Mouse (Mus musculus) spleen, embryonic (tissue): ENCODE measurements at regions not wholly inside any gene's neighbourhood (a gene's known extent, or its start where the extent isn't known, plus 50 kb on each side); places are given as distances from the start of the nearest gene placed in this dataset.

ENCODE experiments used
- CTCF ChIA-PET: fragments of 350-600 bp; sonication (Branson Sonifier 250); formaldehyde crosslinking; loops from one replicate; lab custom pipeline; 2022; lab: Charles Lee

DNA sequence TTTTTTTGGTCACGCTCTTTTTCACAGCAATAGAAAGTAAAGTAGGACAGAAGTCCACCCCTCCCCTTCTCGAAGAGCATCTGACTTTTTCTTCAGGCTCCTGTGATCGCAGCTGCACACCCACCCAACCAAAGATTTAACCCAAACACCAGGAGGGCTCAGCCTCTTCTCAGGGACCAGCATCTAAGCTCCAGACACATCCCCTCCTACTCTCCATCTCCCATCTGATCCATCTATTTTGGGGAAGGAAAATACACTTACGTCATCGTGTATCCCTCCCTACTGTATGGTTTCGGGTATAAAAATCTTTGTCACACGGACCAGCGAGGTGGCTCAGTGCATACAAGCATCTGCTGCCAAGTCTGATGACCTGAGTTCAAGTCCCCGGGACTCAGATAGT, 284.3 kb downstream of the 3100002H09Rik start:
- CTCF ChIA-PET, result no interaction called here

DNA sequence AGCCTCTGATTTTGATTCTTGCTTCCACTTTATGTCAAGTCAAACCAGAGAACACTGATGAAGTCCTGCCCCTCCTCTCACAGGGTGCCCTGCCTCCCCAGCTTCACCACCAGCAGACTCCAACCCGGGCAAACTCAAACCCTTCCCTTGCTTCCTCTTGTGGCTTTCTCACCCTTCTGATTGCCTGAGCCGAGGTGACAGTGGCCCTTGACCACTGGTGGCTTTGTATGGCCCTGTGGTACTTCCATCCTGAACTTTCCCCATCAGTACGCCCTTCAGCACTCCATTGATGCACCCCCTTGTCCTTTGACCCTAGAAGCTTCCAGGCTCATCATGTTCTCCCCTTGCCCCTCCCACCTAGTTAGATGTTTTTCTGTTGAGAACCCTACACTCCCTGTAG, 287.0 kb downstream of the 3100002H09Rik start:
- CTCF ChIA-PET, result no interaction called here

DNA sequence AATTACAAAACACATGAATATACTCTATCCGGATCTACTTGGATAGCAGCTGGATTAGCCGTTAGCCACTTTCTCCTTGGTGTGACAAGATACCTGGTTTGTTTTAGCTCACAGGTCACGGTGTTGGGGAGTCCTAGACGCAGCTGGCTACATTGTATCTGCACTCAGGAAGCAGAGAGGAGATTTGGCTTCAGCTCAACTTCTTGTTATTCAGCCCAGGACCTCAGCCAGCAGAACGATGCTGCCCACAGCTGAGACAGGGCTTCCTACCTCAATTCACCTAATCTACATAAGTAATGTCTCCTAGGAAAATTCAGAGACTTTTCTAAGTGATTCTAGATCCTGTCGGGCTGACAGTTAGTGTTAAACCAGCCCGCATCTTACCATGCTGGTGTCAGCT, 289.4 kb downstream of the 3100002H09Rik start:
- CTCF ChIA-PET, result no interaction called here

DNA sequence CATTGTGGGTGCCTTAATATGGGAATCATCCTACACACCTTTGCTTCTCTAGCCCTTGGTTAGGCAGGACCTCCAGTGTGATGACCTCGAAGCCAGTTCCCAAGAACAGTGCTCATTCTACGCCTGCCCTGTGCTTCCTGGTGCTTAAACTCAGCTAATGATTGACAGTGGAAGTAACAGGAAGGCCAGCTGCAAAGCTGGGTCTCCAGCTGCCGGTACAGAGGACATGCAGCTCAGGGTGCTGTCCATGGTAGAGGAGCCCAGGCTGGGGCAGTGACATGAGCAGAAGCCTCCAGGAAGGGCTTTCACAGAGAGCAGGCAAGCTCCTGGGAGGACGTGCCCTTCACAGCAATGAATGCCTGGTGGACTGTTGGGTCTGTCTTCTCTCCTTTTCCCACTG, 293.6 kb downstream of the 3100002H09Rik start:
- CTCF ChIA-PET, result no interaction called here

DNA sequence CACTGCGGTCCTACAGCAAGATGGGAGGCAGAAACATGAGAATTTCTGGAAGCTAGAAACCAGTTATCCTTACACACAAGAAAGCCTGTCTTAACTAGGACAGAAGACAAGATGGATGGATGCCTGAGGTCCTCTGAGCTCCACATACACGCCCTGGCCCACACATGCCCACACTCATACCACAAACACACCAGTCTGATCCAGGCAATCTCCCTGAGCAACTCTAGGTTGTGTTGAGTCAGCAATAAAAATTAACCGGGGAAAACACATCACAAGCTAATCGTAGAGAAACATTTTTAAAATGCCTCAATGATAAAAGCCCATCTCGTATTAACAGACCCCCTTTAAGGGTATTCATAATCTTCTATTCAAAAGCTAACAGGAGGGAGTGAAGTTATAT, 298.9 kb downstream of the 3100002H09Rik start:
- CTCF ChIA-PET, result no interaction called here

DNA sequence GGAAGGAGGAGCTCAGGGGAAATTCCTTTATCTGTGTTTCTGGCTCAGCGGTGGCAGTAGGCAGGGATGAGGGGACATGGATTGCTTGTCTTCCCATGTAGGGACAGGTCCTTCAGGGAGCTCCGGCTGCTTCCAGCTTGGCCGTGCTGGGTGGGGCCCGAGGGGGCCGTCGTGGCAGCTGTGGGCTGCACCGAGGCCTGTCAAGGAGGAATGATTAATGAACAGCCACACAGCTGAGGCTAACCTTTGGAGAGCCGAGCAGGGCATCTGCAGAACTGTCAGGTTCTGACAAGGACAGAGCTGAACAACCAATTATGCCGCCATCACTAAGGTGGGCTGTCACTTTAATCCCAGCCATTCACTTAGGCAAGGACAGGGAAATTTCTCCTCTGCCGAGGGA, 300.0 kb downstream of the 3100002H09Rik start:
- CTCF ChIA-PET, result no interaction called here

DNA sequence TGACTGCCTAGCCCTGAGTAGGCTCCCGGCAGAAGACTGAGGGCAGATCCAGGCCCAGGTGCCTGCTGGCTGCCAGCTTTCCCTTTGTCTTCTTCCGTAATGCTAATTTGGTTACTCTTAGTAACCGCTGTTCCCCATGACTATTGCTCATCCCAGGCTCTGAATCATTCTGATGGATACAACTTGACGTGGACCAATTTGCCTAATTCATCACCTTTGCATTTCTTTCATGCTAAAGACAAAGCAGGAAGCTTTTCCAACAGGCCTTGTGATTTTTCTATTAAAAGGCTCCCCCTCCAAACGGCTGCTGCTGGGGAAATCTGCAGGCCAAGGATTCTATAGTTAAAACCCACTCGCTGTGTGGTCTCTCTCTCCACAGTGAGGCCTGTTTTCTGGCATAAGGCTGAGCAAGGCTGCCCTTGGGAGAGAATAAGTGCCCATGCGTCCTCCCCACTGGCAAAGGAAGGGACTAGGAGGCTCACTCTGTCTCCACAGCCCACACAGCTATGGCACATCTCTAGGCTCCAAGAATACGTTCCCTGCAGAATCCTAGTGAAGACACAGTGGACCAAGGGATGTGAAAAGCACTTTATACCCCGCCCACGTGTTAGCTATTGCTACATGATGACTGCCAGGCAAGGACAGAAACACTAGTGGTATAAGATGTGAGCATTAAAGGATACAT, 304.6 kb downstream of the 3100002H09Rik start:
- CTCF ChIA-PET, result no interaction called here

DNA sequence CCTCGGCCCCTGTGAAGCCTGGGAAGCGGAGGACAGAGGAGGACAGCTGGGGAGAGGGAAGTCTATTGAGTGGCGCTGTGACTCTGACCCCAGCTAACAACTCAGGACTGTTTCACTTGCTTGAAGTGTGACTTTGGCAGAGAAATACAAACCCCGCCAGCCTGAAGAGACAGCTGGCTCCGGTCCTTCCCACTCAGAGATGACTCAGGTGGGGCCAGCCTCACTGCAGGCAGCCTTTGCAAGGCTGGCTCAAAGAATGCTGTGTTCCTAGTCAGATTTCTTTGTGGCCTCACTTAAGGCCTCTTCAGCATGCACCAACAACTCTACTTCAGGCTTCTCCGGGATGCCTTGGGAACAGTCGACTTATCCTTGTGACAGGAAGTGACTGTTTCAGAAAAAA, 307.7 kb downstream of the 3100002H09Rik start:
- CTCF ChIA-PET, result no interaction called here

DNA sequence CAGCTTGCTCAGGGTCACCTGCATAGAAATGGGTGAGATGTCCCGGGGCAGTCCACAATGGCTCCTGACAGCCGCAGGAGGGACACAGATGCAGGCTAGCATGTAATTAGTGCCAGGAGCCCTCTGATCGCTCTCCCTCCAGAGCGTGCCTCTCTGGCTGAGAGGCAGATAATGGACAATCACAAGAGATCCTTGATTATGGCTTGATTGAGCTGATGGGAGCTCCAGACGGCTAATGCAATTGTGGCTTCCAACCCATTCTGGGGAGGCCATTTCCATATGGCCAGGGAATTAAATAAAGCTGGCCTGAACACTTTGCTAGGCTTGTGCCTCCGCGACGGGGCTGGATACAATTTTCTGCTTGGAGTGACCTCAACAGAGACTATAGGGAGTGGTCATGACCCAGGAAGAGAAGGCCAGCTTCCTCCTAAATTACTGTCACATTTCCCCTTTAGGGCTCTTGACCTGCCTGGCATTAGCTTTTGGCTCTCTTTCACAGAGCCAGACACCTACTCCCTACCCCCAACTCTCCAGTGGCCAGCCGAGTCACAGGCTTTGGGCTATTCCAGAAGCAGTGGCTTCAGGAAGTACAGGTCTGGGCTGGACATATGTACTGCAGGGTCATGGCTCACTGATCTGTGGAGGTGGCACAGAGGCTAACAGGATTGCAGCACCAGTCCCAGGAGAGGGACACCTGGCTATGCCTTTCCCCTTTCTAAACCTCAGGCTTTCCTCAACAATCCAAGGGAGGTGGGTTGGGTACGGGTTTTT, 311.8 kb downstream of the 3100002H09Rik start:
- CTCF ChIA-PET, result no interaction called here

DNA sequence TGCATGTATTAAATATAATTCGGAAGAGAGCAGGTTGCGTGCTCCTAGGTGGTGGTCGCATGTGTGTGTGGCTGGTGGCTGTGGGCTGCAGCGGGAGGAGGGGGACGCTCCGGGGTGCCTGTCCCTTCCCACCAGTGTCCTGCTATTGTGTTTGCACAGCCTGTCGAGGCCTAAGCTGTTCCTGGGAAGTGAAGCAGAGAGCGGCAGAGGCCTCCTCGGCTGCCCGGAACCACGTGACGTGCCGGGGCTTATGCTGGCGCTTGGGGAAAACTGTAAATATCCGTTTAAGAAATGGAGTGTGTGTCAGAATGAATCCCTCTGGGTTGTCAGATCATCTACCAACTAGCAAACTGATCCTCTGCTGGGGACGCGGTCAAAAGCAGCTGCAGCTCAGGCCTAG, 318.3 kb downstream of the 3100002H09Rik start:
- CTCF ChIA-PET, result no interaction called here

DNA sequence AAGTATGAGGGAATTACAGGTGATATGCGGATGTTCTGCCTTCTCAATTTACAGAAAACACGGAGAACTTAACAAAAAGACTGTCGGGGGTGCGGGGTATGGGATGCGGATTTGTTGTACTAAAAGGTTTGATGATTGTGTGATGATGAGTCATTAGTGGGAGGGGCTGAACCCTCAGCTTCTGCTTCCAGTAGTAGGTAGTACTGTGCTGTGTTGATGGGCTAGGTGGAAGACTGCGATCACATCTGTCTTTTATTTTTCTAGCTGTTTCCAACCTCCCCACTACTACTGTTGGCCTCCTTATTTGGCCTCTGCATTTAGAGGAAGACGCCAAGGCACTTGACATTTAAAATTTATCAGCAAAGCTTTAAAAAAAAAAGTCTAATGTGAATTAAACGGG, 318.8 kb downstream of the 3100002H09Rik start:
- CTCF ChIA-PET, result no interaction called here

DNA sequence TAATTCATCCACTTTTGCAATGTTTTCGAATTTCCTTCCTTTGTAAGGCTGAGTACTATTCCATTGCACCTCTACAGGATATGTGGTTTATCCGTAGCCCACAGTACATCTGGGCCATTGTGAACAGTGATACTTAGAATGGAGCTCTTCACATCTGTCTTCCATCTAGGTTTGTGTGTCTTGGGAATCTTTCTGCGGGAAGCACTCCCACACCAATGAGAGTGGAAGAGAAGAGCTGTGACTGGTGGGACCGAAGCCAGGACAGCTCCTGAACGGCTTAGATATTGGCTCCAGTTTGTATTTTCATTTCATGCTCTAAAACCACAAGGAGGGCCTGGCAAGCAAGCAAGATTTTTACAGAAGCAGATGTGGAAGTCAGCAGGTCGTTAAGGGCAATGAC, 323.1 kb downstream of the 3100002H09Rik start:
- CTCF ChIA-PET, result no interaction called here

DNA sequence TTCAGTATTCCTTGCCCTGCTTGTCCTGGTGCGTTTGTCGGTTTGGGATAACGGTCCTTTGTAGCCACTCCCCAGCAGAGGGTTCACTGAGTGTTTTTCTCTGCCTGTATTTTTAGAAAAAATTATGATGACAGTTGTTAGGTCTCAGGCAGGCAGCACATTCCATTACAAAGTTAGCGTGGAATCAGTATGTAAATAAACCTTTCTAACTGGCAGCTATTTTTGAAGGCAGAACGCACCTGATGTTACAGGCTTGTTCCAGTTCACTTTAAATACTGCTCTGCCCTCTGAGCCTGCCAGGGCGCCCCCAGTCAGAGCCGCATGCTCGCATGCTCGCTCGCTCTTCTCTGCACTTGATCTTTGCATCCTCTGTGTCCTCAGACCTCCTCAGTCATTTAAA, 331.9 kb downstream of the 3100002H09Rik start:
- CTCF ChIA-PET, result no interaction called here

DNA sequence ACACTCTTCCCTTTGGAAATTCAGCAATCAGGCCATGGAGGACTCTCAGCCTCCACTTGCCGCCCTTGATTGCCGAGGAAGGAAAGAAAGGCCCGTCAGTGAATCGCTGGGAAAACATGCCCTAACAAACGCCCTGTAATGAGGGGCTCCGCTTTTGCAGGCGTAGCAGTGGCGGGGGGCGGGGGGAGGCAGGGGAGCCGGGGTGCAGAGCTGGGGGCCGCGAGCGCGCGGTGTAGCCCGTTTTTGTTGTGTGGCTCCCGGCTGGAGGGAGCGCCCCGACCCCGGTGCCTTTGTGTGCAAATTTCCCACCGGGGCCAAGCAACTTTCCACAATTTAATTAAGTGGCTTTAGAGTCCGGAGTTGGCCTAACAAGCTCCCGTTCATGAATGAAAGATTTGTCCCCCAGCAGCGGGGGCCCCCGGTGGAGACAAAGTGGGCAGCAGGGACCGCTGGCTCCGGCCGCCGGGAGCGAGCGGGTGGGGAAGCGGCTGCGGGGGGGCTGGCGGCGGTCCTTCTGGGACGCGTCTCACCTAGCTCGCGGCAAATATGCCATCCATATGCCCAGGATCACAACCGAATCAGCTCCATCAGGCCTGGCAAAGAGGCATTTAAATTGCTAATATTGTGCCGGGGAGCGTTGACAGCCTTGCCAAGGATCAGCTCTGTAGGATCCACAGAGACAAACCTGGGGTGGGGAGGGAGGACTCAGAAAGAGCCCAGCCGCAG, 333.0 kb downstream of the 3100002H09Rik start:
- CTCF ChIA-PET, result no interaction called here

DNA sequence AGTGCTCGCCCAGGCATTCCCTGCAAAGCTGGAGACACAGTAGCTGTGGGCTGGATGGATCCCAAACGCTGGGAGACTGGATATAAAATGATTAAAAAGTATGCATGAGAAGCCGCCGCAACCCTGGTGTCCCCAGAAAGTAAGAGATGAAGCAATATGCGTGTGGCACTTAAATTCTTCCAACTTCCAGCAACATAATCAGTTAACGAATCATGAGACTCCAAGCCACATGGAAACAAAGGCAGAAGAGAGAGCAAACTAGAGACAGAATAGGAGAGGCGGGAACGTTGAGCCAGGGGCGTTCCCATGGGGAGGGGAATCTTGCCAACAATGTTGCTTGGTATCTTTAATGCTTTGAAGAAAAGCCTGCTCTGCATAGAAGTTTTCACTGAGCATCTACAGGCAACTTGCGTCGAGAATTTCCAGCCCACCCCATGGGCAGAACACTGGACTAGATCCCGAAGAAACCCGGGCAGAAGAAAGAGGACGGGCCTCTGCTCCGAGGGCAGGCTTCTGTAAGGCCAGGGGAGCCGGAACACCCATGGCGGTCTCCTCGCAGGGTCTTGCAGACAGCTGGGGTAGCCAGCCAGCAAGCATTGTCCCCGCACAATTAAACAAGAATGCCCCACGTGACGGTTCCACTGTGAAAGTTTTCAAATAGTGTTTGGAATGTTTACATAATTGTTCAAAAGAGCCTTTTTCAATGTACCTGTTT, 333.7 kb downstream of the 3100002H09Rik start:
- CTCF ChIA-PET, result no interaction called here

DNA sequence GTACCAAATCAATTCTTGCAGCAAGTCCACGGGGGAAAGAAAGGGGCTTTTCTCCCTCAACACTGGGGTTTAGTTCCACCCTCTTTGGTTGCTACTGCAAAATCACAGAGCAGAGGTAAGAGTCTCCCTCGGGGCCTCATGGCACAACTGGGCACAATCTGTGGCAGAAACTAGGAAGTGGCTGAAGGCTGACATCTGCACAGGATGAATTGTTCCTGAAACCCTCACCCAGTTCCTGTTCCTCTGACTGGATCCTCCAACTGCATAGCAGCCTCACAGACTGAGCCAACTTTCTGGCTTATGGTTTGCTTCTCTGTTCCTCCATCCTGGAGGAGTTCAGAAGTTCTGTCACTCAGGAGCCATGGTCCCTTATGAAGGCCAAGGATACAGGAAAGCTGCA, 338.6 kb downstream of the 3100002H09Rik start:
- CTCF ChIA-PET, result no interaction called here

DNA sequence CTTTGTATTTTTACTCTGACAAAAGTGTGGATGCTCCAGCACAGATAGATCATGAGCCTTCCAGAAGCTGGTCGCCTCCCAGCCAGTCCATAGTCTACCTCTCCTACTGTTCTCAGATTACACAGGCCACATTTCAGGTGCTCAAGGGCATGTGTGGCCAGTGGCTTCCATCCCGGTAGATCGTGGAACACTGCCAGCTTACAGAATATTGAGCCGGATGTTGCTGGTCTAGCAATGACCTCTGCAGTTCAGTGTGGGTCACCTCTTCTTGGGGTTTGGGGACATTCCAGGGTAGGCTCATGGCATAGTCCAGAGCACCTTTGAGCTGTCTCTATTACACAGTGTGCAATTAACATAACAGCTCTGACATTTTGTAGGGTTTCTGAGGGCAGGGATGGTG, 342.2 kb downstream of the 3100002H09Rik start:
- CTCF ChIA-PET, result no interaction called here

DNA sequence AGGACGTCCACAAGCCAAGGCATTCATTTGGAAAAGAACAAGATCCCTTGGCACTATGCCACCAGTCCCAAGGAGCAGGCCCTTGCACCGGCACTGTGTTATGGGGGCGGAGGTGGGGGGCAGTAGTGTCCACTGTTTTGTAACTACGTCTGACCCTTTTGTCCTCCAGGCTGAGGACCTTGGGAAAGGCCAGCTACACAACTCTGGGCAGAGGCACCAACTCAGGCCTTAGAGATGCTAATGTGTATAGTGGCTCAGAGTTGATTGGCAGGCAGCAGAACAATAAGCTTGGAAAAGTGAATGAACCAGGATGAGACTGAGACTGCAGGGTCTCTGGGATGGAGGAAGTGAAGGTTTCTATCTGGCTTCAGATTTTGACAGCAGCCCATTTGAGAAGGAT, 344.0 kb downstream of the 3100002H09Rik start:
- CTCF ChIA-PET, result interaction anchor here (0.6 kb wide), 1 partner anchor 68 kb away, joined by 3 read pairs; no protein-coding TSS in a partner anchor

DNA sequence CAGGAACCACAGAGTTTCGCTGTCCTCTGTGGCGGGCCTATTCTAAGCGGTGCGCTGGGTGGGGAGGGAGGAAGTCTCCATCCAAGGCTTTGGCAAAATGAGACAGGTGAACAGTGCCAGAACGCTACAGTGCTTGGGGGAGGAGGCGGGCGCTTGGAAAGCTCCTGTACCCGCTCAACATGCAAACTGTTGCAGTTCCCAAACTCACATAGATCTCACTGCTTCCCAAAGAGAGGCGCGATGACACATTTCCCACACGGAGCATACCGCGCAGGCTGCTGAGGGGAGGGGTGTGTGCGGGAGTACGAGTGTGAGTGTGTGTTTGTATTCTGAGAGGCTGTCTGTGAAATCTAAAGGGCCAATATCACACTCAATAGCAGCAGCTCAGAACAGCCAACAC, 345.1 kb downstream of the 3100002H09Rik start:
- CTCF ChIA-PET, result no interaction called here

DNA sequence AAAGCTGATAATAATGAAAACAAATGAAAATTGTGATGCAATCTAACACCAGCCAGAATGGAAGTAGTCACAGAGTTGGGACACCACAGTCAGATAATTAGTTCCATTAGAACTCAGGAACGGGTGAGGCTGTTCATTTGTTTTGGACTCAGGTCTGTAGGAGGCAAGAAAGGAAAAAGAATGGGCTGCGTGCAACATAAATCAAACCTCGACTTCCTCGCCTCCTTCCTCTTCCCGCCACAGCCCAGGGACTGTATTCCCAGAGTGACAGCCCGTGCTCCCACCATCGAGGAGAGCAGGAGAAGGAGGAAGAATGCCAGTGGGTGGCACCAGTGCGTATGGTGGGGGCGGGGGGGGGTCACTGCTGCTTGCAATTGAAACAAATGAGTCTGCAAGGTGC, 339.2 kb upstream of the 4930535I16Rik start:
- CTCF ChIA-PET, result no interaction called here

DNA sequence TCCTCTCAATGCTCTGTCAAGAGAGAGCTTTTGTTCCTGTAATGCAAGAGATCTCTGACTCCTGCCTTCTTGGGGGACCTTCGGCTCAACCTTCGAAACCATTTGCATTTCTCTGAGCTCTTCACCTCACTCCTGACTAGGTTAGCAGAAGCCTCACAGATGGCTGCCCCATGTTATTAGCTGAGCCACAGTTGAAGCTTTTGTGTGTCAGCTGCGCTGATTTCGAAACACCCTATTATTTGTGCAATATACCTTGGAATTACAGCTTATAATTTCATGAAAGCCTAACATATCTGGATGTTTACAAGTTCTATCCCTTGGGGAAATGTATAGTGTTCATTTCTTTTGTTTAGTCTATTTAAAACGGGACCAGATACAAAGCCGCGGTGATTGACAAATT, 338.7 kb upstream of the 4930535I16Rik start:
- CTCF ChIA-PET, result no interaction called here

DNA sequence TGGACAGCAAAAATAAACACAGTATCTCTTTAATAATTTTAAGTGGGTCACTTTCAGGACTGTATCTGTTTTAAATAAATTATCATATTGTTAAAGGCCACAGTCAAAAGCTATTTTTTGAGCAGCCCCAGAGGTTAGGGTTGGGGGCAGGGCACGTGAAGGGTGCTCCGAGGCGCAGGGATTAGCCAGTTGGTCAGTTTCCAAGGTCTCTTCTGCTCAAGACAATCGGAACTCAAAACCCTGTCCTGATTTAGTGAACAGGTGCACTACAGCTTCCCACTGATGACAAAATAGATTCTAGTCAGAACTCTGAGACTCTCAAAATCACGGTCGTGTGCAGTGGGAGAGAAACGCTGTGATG, 337.3 kb upstream of the 4930535I16Rik start:
- CTCF ChIA-PET, result no interaction called here
